Mouse (Mus musculus) neutrophil, adult 83 days (primary cell): ENCODE data around the gene Dmrt1. TPM values are rescaled to one million over a fixed set of nuclear protein-coding genes. Genes with fewer than 3 reads are reported as not detected.

Experiments
- total RNA-seq, 2 experiments: library from RNA; stranded (reverse); gene quantifications; one replicate each; pipeline ENCODE4 v1.2.4; 2023

Dmrt1 gene
- total RNA-seq, result not detected

DNA sequence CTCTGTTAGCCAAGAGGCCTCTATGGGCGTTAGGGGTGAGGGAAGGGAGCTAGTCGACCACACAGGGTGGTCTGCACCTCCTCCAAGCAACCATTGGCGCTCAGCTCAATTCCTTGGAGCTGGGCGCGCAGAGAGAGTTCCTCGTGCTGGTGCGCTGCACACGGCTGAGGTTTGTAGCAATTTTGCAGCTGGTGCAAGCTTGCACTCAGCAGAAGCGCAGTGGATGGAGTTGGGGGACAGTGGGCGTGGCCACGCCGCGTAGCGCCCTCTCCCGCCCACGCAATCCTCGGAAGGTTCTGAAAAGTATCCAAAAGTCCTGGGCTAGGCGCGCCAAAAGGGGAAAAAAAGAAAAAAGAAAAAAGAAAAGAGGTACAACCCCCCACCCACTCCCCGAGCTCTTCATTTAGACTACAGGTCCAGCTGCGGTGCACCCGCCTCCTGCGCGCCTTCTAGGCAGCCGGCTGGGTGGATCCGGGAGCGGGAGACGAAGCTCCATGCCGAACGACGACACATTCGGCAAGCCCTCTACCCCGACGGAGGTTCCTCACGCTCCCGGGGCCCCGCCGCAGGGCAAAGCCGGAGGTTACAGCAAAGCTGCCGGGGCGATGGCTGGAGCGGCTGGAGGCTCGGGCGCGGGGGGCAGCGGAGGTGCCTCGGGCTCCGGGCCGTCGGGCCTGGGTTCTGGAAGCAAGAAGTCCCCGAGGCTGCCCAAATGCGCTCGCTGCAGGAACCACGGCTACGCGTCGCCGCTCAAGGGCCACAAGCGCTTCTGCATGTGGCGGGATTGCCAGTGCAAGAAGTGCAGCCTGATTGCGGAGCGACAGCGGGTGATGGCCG, at the start of gene Dmrt1:
Dmrt1 (plus strand) TSS at position 259 of the 837 bp plus-strand sequence.

DNA sequence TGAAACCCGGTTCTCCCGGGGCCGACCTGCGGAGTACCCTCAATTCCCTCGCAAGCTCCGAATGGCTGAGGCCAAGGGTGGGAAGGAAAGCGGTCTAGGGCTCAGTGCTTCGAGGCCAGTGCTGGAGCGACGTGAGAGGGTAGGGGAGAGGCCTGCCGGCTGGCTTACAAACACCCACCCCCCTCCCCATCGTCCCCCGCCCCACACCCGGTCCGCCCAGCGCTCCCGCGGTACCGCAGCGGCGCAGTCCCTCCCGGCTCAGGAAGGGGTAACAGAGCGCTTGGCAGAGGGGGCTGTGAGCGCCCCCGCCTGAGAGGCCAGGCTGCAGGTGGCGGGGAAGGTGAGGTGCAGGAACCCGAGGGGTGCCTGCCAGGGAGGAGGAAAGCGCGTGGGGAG, 104.6 kb downstream of the Dmrt1 start, which contains the start of gene Dmrt3:
Dmrt3 (plus strand) TSS at position 287 of the 396 bp plus-strand sequence.

Other genes with a start within 250 kb of the Dmrt1 start
- not detected for gene Dmrt3, start 104.7 kb downstream of the Dmrt1 start, total RNA-seq
- not detected for gene Dmrt2, start 166.8 kb downstream of the Dmrt1 start, total RNA-seq